Comparison of ENCODE assay signal across 8 mouse cellular contexts in the genomic region with DNA sequence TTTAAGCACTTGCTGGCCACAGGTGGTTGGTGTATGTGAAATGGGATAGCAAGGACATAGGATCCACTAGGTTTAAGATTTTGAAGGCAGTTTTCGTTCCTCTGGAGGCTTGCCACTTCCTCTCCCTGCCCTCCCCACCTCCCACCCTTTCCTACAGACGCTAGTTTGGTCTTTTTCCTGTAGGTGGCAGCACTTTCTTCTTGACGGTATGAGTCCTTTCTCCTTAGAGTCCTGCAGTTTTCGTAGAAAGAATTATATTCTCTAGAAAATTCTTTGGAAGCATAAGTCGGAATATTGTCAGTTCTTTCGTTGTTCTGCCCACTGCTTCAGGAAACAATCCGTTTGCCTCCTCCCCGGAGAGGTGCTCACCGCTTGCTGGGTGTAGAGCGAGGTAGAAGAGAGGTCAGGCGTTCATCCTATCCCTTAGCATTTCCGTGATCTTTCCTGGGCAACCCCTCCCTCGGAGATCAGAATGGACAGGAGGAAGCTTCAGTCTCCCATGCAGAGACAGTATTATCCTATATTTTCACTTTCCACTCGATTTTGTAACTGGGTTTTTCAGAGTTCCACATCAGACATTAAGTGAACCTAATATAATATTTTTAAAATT.
DNase-seq lines count a peak whose midpoint lies in the region; ATAC-seq lines count a peak whose summit lies in the region.
"Not testable (repeated sequence)": the region's sequence is repeated elsewhere in the genome, so short reads cannot be mapped to it uniquely, and the experiment has no call there.

No protein-coding gene starts in this region.

- H3K9me3 ChIP-seq in intestine, embryonic 14.5 days (ENCODE audit: control insufficient read depth, low read length), result not testable (repeated sequence)

- peak; percentile 6 for DNase-seq in adrenal gland, adult 8-10 months
- DNase-seq in embryo, embryonic 9.5 days (ENCODE audit: extremely low spot score), result peak; percentile 14
- DNase-seq in heart, adult 8-10 months (ENCODE audit: low spot score), result peak; percentile 38
- not testable (repeated sequence) for DNase-seq in intestine, embryonic 14.5 days (ENCODE audit: low spot score)
- DNase-seq in layer of hippocampus, postnatal 36 days, result peak; percentile 7 to 18
- peak; percentile 39 for DNase-seq in ovary, postnatal 14 days (ENCODE audit: low spot score)
- DNase-seq in thymus, postnatal 4 days, result peak; percentile 40

- H3K36me3 ChIP-seq in intestine, embryonic 14.5 days (ENCODE audit: control insufficient read depth, insufficient read depth, low read length); macrophage (ENCODE audit: inconsistent target): not testable (repeated sequence)

- not testable (repeated sequence) for H3K4me3 ChIP-seq in intestine, embryonic 14.5 days (ENCODE audit: low read depth, low read length)
- peak overlapping the region; percentile 2; the same call in 1 of the 2 replicates for H3K4me3 ChIP-seq in macrophage (ENCODE audit: inconsistent target)

- not testable (repeated sequence) for ATAC-seq in intestine, embryonic 14.5 days (replicated peaks; ENCODE audit: low FRiP score, low TSS enrichment, low read depth)

- not testable (repeated sequence) for H3K79me2 ChIP-seq in macrophage (ENCODE audit: inconsistent target)

- 22% methylated on average over 14 of the region's 14 CpGs for WGBS in intestine, embryonic 14.5 days
- 29% methylated on average over 9 of the region's 14 CpGs for WGBS in macrophage (ENCODE audit: missing documents)

- H3K27ac ChIP-seq in intestine, embryonic 14.5 days (ENCODE audit: low read depth); macrophage: not testable (repeated sequence)

- not testable (repeated sequence) for H3K4me1 ChIP-seq in intestine, embryonic 14.5 days (replicated peaks; ENCODE audit: control insufficient read depth, insufficient read depth, low read length)

- not testable (repeated sequence) for H3K27me3 ChIP-seq in intestine, embryonic 14.5 days (replicated peaks; ENCODE audit: control insufficient read depth, insufficient read depth, low read length)

- not testable (repeated sequence) for H3K9ac ChIP-seq in intestine, embryonic 14.5 days (ENCODE audit: low read length)

- peak overlapping the region; percentile 15 for H3K4me2 ChIP-seq in intestine, embryonic 14.5 days (ENCODE audit: low read length)
